Mouse (Mus musculus) hindbrain, embryonic 10.5 days (tissue): ENCODE measurements around the gene Oas3. TPM values are rescaled to one million over a fixed set of nuclear protein-coding genes. Genes with fewer than 3 reads are reported as not detected.

Experiments
- DNase-seq: peaks from one replicate; pipeline ENCODE4 v3.0.0-alpha.2; 2017; ENCODE audit warnings: low spot score
- H3K27ac ChIP-seq: fragments of 300-500 bp; sonication (generic); 2 replicates; pipeline ENCODE4 v1.5.1; 2016; ENCODE audit warnings: mild to moderate bottlenecking, moderate library complexity
- H3K27me3 ChIP-seq: fragments of 300-500 bp; sonication (generic); 2 replicates; pipeline ENCODE4 v1.6.1; 2016; ENCODE audit warnings: mild to moderate bottlenecking; ENCODE audit not compliant: poor library complexity, insufficient read depth, severe bottlenecking
- H3K36me3 ChIP-seq: fragments of 300-500 bp; sonication (generic); 2 replicates; pipeline ENCODE4 v1.6.1; 2016; ENCODE audit warnings: mild to moderate bottlenecking, moderate library complexity
- H3K4me1 ChIP-seq: fragments of 300-500 bp; sonication (generic); replicated peaks from 2 replicates; pipeline ENCODE4 v1.6.1; 2016; ENCODE audit warnings: mild to moderate bottlenecking
- H3K4me3 ChIP-seq: fragments of 300-500 bp; sonication (generic); 2 replicates; pipeline ENCODE4 v1.5.1; 2016; ENCODE audit warnings: mild to moderate bottlenecking, moderate library complexity
- H3K9me3 ChIP-seq: fragments of 300-500 bp; sonication (generic); 2 replicates; pipeline ENCODE4 v1.6.1; 2016; ENCODE audit warnings: mild to moderate bottlenecking, moderate library complexity
- WGBS: fragments of 180-500 bp; shearing (Covaris S2); methylation state at CpG from one replicate; pipeline ENCODE4 v1.1.7; 2016; 5-methylcytosine and 5-hydroxymethylcytosine counted together
- polyA plus RNA-seq: library from polyadenylated mRNA; unstranded; fragments of >200 nt; fragmentation: Nextera tagmentation; extraction: Ambion mirVana; gene quantifications from 2 replicates; pipeline ENCODE4 v1.2.1, GENCODE M21; 2016

Gene Oas3
- polyA plus RNA-seq, 1 experiment from 2014 or later, result 0.16 TPM

GRCm38 (mm10) chr5:120711416-120711815 lies 66.0 kb downstream of the Oas3 start:
- H3K27me3 ChIP-seq, result peaks cover 96% of the 10 kb centered on the region

GRCm38 (mm10) chr5:120710826-120711248 lies 66.6 kb downstream of the Oas3 start:
- Histone ChIP-seq H3K27me3 (peaks cover 96% of the 10 kb centered on the region), H3K27ac (peak overlapping the region; percentile 84), H3K4me1 (peaks cover 50% of the 10 kb centered on the region), H3K4me3 (peak overlapping the region; percentile 63), H3K36me3 (no peaks in the 10 kb centered on the region), H3K9me3 (no peaks in the 10 kb centered on the region)
- WGBS, result 1% methylated on average over 34 of the region's 34 CpGs
- DNase-seq, result no peak

More at GRCm38 (mm10) chr5:120711416-120711815, 66.0 kb downstream of the Oas3 start:
- Histone ChIP-seq H3K9me3 (no peaks in the 10 kb centered on the region), H3K27ac (peak overlapping the region; percentile 84), H3K4me1 (peaks cover 44% of the 10 kb centered on the region), H3K36me3 (no peaks in the 10 kb centered on the region), H3K4me3 (peak overlapping the region; percentile 63)
- DNase-seq, result peak; percentile 40
- WGBS, result under 1% methylated on average over 43 of the region's 43 CpGs

- H3K9me3 ChIP-seq, result no peaks in the 10 kb centered on the region
- peaks cover 52% of the 10 kb centered on the region for H3K4me1 ChIP-seq
- H3K27ac ChIP-seq, result peak overlapping the region; percentile 84
- DNase-seq, result peak; percentile 54
- H3K4me3 ChIP-seq, result peak overlapping the region; percentile 63
- 4% methylated on average over 40 of the region's 40 CpGs for WGBS
- peaks cover 96% of the 10 kb centered on the region for H3K27me3 ChIP-seq
- H3K36me3 ChIP-seq, result no peaks in the 10 kb centered on the region
These were observed 67.2 kb downstream of the Oas3 start for GRCm38 (mm10) chr5:120710161-120710825.

GRCm38 (mm10) chr5:120706976-120707375 lies 70.5 kb downstream of the Oas3 start:
- Histone ChIP-seq H3K9me3 (no peaks in the 10 kb centered on the region), H3K36me3 (no peaks in the 10 kb centered on the region), H3K4me1 (peaks cover 60% of the 10 kb centered on the region), H3K27me3 (peaks cover 96% of the 10 kb centered on the region), H3K4me3 (peak overlapping the region; percentile 49), H3K27ac (peak overlapping the region; percentile 84)
- DNase-seq, result no peak
- WGBS, result 29% methylated on average over 13 of the region's 13 CpGs

GRCm38 (mm10) chr5:120706541-120706940 lies 70.9 kb downstream of the Oas3 start:
- Histone ChIP-seq H3K27ac (peak overlapping the region; percentile 84), H3K9me3 (no peaks in the 10 kb centered on the region), H3K27me3 (peaks cover 96% of the 10 kb centered on the region), H3K4me1 (peaks cover 56% of the 10 kb centered on the region), H3K36me3 (no peaks in the 10 kb centered on the region), H3K4me3 (peak overlapping the region; percentile 49)
- 2% methylated on average over 16 of the region's 16 CpGs for WGBS
- peak; percentile 66 for DNase-seq

- no peaks in the 10 kb centered on the region for H3K9me3 ChIP-seq
- H3K36me3 ChIP-seq, result no peaks in the 10 kb centered on the region
- H3K27me3 ChIP-seq, result peaks cover 95% of the 10 kb centered on the region
- WGBS, result 59% methylated on average over 6 of the region's 6 CpGs
- H3K4me1 ChIP-seq, result peaks cover 47% of the 10 kb centered on the region
- no peak overlapping the region for H3K4me3 ChIP-seq
- peak overlapping the region; percentile 29 for H3K27ac ChIP-seq
- no peak for DNase-seq
These were observed 73.0 kb downstream of the Oas3 start for GRCm38 (mm10) chr5:120704421-120704820.

GRCm38 (mm10) chr5:120703660-120704059 lies 73.8 kb downstream of the Oas3 start:
- WGBS, result 80% methylated on average over 3 of the region's 3 CpGs
- H3K4me1 ChIP-seq, result peaks cover 46% of the 10 kb centered on the region
- peaks cover 95% of the 10 kb centered on the region for H3K27me3 ChIP-seq
- DNase-seq, result no peak
- no peak overlapping the region for H3K27ac ChIP-seq
- no peaks in the 10 kb centered on the region for H3K9me3 ChIP-seq
- H3K36me3 ChIP-seq, result no peaks in the 10 kb centered on the region
- H3K4me3 ChIP-seq, result no peak overlapping the region

Other genes starting within 250 kb of the Oas3 start
- 12.5 and 12.9 TPM in 2 replicates for gene Tpcn1, start 189.0 kb downstream of the Oas3 start, polyA plus RNA-seq
- 1.3 and 2.8 TPM in 2 replicates for gene Iqcd, start 188.6 kb downstream of the Oas3 start, polyA plus RNA-seq
- gene Rita1, start 165.1 kb downstream of the Oas3 start, polyA plus RNA-seq, result 19.0 and 19.6 TPM in 2 replicates
- 62.2 and 64.7 TPM in 2 replicates for gene Ddx54, start 164.9 kb downstream of the Oas3 start, polyA plus RNA-seq
- gene Cfap73, start 143.4 kb downstream of the Oas3 start, polyA plus RNA-seq, result 0.85 TPM in 1 of 2 replicates, not detected in the other
- 0.13 and 0.15 TPM in 2 replicates for gene Rasal1, start 128.8 kb downstream of the Oas3 start, polyA plus RNA-seq
- 1.7 and 5.8 TPM in 2 replicates for gene Dtx1, start 65.7 kb downstream of the Oas3 start, polyA plus RNA-seq
- gene Oas2, start 27.8 kb downstream of the Oas3 start, polyA plus RNA-seq, result 0.06 and 0.10 TPM in 2 replicates
- gene Oas1e, start 17.9 kb upstream of the Oas3 start, polyA plus RNA-seq, result not detected in 2 replicates
- 0.25 and 0.41 TPM in 2 replicates for gene Oas1c, start 34.9 kb upstream of the Oas3 start, polyA plus RNA-seq
- not detected in 2 replicates for gene Oas1f, start 69.7 kb upstream of the Oas3 start, polyA plus RNA-seq
- gene Oas1h, start 83.8 kb upstream of the Oas3 start, polyA plus RNA-seq, result 0.09 TPM in 1 of 2 replicates, not detected in the other
- 0.12 TPM in 1 of 2 replicates, not detected in the other for gene Oas1g, start 110.0 kb upstream of the Oas3 start, polyA plus RNA-seq
- gene Oas1a, start 129.9 kb upstream of the Oas3 start, polyA plus RNA-seq, result 0.85 and 1.1 TPM in 2 replicates
- gene Oas1d, start 136.9 kb upstream of the Oas3 start, polyA plus RNA-seq, result not detected in 2 replicates
- 0.30 and 2.2 TPM in 2 replicates for gene Rph3a, start 232.4 kb upstream of the Oas3 start, polyA plus RNA-seq